Mouse (Mus musculus): ENCODE data around the gene Ubqln4.
"Not testable (repeated sequence)": the region's sequence is repeated elsewhere in the genome, so short reads cannot be mapped to it uniquely, and the experiment has no call there.

Ubqln4 gene

DNA sequence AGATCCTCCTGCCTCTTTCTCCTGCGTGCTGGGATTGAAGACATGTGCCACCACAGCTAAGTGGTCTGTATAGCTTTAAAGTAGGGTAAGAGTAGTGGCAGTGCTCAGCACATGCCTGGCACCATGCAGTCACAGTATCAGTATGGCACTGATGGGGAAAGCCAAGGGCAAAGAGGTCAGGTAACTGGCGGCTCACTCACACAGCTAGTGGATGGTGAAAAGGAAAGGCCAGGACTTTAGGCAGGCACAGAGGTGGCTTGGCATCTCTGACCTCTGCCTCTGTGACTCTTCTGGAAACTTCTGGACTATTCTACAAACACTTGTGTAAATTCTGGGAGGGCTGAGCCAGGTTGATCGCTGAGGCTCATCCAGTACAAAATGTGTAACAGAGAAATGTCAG, 12.6 kb downstream of the Ubqln4 start:
- no peak for DNase-seq (ENCODE audit: inconsistent ontology term)

DNA sequence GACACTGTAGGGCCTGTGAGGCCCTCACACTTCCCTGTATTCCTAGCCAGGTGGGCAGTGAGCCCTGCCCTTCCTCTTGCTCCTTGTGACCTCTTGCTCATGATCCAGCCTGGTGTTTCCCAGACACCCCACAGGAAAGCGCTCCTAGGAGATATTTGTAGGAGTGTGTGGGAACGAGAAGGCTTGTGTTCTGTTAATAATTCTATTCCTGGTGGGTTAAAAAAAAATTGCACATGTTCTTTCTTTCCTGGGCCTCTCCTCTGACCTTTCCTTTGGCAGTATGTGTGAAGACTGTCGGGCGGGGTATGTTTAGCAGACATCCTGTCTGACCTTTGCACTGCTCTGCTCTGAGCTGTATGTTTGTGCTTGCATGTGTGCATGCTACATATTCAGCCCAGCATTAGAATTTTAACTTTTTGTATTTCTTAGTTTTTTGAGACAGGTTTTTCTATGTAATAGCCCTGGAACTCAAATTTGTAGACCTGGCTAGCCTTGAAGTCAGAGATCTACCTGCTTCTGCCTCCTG, 13.0 kb downstream of the Ubqln4 start:
- DNase-seq (ENCODE audit: inconsistent ontology term): no peak

GRCm38 (mm10) chr3:88567892-88568291, 14.3 kb downstream of the Ubqln4 start:
- no peak for DNase-seq (ENCODE audit: inconsistent ontology term)

- no peak for DNase-seq (ENCODE audit: inconsistent ontology term)
Measured at GRCm38 (mm10) chr3:88568615-88569014, 15.1 kb downstream of the Ubqln4 start.

DNA sequence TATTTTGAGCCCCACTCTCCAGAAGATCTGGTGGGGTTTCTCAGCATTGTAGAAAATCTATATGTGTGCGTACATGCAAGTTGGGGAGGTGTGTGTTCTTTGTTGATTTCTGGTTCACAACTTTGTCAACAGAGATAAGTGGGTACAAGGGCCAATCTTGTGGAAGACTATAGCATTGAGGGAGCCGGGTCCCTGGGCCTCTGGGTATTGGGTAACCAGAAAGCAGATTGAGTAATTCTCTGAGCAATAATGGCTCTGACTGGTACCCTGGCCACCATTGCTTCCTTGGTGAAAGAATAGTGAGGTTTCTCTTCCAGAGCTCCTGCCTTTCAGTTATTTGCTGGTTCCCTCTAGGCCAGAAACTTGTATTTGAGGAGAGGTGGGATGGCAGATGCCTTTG, 15.5 kb downstream of the Ubqln4 start:
- no peak for DNase-seq (ENCODE audit: inconsistent ontology term)

DNA sequence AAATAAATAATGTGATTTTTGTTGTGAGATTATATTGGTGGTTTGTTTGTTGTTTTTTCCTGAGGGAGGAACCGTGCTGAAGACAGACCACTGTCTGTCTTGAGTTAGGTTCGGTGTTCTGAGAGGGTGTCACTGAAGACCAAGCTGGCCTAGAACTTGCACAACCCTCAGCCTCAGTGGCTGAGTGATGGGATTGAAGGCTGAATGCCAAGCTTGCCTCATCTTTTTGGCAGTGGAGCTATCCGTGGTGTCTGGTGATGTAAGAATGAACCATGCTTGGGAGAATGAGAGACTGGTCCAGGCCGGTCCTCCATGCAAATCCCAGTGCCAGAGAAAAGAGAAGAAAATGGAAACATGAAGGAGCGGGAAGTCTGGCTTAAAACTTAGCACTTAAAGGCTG, 16.1 kb downstream of the Ubqln4 start:
- DNase-seq (ENCODE audit: inconsistent ontology term): no peak

DNA sequence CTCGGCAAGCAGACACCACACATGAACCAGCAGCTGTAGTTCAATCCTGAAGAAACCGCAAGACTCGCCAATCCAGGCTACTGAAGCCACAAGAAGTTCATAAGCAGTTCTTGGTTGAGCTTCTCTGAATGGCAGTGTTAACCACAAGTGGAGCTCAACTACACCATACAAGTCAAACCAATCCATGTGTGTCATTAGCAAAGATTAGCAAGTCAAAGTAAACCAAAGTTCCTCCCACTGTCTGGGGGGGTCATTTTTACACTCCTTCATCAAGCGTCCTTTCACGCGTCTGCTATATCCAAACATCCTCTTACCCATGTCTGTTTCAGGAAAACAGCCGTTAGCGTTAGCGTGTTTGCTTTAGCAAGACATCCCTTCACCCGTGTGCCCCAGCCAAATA, 16.8 kb downstream of the Ubqln4 start:
- DNase-seq (ENCODE audit: inconsistent ontology term): no peak

DNA sequence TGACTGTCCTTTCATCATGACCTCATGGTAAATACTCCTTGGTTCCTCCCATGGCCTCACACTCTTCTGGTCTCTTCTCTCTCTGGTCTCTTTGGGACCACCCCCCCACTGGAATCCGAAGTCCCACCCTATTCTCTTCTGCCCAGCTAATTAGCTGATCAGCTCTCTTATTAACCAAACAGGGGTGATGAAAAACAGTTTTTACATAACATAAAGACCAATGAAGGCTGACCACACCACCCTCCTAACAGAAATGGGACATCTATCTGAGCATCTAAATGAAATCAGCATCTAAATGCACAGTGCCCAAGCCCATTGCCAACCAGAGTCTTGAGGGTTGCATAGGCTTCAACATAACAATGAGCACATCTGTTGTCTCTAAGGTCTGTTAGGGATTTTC, 18.3 kb downstream of the Ubqln4 start:
- DNase-seq (ENCODE audit: inconsistent ontology term): no peak

DNA sequence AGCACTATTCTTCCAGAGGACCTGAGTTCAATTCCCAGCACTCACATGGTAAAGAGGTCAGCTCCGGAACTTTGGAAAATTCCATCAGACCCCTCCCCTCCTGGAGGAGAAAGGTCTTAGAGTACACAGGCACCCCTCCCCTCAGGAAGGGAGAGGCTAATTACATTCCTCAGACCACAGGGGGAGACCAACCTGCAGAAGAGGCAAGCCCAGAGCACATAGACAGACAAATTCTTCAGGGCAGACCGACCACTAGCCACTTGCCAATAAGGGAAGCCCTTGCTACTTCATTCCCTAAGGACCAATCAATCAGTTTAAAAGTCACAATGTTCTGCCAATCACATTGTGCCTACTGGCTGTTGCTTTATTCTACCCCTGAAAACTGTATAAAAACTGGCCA, 19.3 kb downstream of the Ubqln4 start:
- no peak for DNase-seq (ENCODE audit: inconsistent ontology term)

GRCm38 (mm10) chr3:88573810-88574209, 20.3 kb downstream of the Ubqln4 start:
- no peak for DNase-seq (ENCODE audit: inconsistent ontology term)

DNA sequence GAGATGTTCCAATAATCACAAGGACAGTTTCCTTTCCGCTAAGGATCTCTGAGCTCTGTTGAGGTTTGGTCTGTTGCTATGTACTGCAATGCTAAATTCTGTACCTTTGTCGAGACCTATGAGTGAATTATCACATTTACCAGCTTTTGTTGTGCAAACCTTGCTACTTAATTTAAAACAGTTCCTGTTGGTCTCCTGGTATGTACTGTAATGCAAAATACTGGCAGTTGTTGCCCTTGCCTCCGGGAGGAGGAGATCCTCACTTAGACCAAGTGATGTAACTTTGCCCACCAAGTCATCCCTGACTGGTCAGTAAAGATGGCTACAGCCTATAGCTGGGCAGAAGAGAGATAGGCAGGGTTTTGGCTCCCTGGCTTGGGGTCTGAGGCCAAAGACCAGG, 22.0 kb downstream of the Ubqln4 start, which contains the start of gene Ssr2:
Gene Ssr2 (plus strand): TSS at position 337 of the 400 bp plus-strand sequence.
- DNase-seq (ENCODE audit: inconsistent ontology term): no peak

GRCm38 (mm10) chr3:88577846-88578245, 24.3 kb downstream of the Ubqln4 start:
- not testable (repeated sequence) for DNase-seq (ENCODE audit: inconsistent ontology term)

DNA sequence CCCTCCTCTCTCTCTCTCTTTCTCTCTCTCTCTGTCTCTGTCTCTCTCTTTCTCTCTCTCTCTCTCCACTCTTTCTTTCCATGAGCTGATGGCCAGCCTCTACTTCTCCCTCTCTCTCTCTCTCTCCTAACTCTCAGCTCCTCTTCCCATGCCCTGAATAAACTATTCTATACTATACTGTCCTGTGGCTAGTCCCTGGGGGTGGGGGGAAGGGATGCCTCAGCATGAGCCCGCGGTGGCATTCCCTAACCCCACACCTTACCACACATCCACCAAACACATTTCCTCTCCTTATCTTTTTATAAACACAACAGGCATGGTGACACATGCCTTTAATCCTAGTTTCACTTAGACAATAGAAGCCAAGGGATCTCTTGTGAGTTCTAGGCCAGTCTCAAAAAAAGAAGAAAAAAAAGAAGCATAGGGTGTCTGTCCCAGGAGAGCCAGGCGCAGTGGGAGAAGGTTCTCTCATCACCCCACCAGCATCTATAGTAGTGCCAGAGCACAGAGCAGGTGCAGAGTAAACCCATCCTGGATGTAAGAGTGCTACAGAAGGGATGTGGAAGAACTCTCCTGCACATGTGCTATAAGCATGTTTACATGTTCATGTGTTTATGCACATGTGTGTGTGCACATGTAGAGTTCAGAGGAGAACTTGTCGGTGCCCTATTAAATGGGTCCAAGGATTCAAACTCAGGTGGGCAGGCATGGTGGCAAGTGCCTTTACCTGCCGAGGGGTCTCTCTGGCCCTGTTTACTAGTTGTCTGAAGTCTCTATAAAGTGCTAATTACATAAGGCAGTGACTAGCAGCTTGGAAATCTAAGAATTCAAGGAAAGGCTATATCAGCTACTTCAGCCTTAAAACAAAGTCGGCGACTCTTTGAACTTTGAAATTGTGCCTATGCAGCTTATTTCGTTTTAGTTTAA, 25.2 kb downstream of the Ubqln4 start:
- DNase-seq (ENCODE audit: inconsistent ontology term): no peak

DNA sequence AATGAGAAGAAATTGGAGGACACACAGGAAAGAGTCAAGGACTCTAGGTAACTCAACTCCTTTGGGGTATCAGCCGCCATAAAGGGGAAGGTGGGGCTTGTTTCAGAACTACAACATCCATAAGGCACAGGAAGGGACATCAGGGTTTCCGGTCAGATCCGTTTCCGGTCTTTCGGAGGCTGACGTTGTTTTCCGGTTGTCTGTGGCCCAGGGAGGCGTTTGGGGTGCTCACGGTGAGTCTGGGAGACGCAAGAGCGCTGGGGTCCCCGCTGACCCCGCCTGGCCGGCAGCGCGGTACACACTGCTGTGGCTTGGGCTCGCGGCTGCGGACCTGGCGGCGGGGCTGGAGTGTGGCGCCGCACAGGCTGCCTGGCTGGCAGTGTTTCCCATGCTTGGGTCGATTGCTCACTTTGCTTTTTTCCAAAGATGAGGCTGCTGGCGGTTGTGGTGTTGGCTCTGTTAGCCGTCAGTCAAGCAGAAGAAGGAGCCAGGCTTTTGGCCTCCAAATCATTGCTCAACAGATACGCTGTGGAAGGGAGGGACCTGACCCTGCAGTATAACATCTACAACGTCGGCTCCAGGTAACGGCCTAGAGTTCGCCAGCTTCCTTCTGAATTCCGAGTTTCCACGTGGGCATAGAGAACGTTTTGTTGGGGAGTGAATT, 26.0 kb downstream of the Ubqln4 start:
- peak; percentile 83 for DNase-seq (ENCODE audit: inconsistent ontology term)

DNA sequence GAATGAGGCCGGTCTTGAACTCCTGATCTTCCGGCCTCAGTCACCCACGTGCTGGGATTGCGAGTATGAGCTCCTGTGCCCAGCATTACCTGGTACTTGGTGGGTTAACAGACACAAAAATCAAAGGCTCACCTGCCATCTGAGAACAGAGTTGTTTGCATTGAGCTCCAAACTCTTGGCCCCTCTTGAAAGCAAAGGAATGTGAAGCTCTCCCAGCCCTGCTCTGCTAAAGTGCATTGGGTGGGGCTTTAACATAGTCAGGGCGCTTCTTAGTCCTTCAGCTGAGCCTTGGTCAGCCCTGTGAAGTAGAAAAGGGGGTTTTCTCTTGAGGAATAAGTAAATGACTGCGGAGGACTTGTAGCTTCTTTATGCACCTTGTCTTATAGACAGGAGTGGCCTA, 32.2 kb downstream of the Ubqln4 start:
- no peak for DNase-seq (ENCODE audit: inconsistent ontology term)

DNA sequence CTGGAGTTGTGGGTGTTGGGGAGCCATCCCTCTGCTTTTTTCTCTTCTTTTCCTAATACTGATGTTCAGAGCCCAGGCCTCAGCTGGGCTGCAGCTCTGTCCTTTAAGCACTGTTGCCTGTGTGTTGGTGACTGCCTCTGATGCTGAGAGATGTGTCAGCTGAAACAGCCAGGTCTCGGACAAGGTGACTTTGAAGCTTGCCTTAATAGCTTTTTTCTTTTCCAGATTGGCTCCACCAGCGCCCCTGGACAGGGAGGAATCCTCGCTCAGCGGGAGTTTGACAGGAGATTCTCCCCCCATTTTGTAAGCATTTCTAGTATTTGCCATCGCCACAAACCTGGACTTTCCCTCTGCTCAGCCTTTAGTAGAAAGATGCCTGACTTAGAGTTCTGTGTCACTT, 33.1 kb downstream of the Ubqln4 start:
- DNase-seq (ENCODE audit: inconsistent ontology term): no peak

DNA sequence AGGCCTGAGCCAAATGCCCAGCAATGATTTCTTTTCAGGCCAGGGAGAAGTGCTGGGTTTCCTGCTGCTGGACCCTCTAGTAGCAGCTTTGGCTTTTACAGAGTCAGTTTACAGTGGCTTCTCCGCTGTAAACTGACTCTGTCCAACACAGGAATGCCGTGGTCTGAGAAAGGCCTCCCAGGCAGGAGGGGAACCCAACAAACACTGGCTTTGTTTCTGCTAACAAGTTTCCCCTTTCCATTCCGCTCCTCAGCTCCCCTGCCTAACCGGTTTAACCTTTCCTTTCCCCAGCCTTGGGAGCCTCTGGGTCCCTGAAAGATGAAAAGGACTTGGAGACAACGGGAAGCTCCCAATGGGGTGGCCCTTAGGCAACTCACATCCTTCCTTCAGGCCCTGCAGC, 36.7 kb downstream of the Ubqln4 start:
- peak; percentile 42 for DNase-seq (ENCODE audit: inconsistent ontology term)

- DNase-seq (ENCODE audit: inconsistent ontology term): no peak
Measured at GRCm38 (mm10) chr3:88591044-88591443, 37.5 kb downstream of the Ubqln4 start.

GRCm38 (mm10) chr3:88591950-88592731, 38.6 kb downstream of the Ubqln4 start:
- peak; percentile 69 for DNase-seq (ENCODE audit: inconsistent ontology term)

DNA sequence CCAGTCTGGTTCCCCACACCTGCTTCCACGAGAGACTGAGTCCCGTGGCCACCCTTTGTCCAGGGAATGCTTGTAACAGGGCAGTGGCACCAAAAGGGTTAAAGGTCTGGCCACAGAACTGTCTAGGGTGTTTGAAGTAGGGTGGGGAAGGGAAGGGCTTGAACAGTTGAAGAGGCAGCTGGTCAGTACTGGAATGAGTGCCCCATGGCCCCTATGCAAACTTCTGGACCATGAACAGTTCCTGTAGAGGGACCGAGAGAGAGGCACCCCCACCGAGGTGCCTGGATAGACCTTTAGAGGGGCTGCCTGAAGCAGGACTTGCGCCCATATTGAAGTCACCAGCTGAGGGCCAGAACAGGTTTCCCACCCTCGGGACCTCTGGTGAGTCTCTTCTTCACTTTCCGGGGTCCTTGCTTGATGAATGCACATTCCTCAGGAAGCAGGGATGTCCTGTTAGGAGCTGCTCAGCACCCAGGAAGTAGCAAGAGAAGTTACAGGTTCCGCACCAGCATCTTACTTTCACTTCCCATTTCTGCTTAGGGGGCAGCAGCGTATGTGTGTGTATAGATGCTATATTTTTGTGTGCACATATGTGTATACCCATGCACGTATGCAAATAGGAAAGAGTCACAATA, 39.5 kb downstream of the Ubqln4 start:
- no peak for DNase-seq (ENCODE audit: inconsistent ontology term)

DNA sequence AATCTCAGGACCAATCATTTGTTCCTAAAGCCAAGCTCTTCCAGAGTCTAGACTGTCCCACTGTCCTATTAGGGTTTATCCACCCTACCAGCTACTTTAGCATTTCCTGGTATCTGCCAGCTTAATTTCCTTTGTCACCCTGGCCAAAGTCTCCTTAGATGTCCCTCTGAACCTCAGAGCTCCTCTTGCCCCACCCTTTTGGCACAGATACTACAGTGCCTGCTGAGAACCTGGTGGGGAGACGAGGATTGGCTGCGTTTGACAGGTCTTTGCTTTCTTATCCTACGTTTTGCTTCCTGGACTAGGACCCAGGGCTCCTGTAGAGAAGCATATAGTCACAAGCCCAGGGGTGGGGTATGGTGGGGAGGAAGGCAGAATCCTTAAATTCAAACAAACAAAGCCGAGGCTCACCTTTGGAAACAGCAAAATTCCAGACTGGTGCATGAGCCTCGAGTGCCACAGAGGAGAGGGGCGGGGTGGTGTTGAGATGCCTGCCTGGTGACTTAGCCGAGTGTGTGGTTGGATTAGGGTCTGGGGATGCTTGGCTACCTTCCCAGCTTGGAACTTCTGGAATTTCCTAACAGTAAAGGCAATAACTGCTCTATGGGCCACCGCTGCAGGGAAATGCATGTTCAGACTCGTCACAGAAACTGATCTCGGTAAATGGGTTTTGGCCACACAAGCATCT, 40.5 kb downstream of the Ubqln4 start:
- DNase-seq (ENCODE audit: inconsistent ontology term): peak; percentile 86

Data from Muller cell, postnatal 12 days (primary cell).